Mouse (Mus musculus): ENCODE measurements around the gene Paqr9. TPM values are rescaled to one million over a fixed set of nuclear protein-coding genes. Genes with fewer than 3 reads are reported as not detected.

Paqr9 gene
- polyA plus RNA-seq, 1 experiment from 2014 or later = 0.58 TPM

Other genes starting within 250 kb of the Paqr9 start
- 1.3 and 2.0 TPM in 2 replicates for gene Chst2, start 152.9 kb upstream of the Paqr9 start, polyA plus RNA-seq (2015; fragmentation: Nextera tagmentation; extraction: Ambion mirVana)
- 66.2 and 71.1 TPM in 2 replicates for gene U2surp, start 47.7 kb upstream of the Paqr9 start, polyA plus RNA-seq (2015; fragmentation: Nextera tagmentation; extraction: Ambion mirVana)
- gene Pcolce2, start 77.9 kb downstream of the Paqr9 start, polyA plus RNA-seq (2015; fragmentation: Nextera tagmentation; extraction: Ambion mirVana) = 1.7 and 2.8 TPM in 2 replicates
- 2.0 and 2.7 TPM in 2 replicates for gene Trpc1, start 190.7 kb downstream of the Paqr9 start, polyA plus RNA-seq (2015; fragmentation: Nextera tagmentation; extraction: Ambion mirVana)